Mouse (Mus musculus) testis, adult 2 months (tissue): ENCODE results near the gene Sfswap. TPM values are rescaled to one million over a fixed set of nuclear protein-coding genes. Genes with fewer than 3 reads are reported as not detected.

ENCODE experiments used
- H3K27ac ChIP-seq: fragments of 200-500 bp; 2 replicates; pipeline ENCODE4 v1.5.1; 2012; ENCODE audit warnings: low read depth, low read length; ENCODE audit not compliant: control insufficient read depth, insufficient read depth
- H3K27me3 ChIP-seq: fragments of 200-500 bp; 2 replicates; pipeline ENCODE4 v1.6.1; 2012; ENCODE audit warnings: mild to moderate bottlenecking, low read length, moderate library complexity; ENCODE audit not compliant: control insufficient read depth, insufficient read depth
- H3K36me3 ChIP-seq: fragments of 200-500 bp; 2 replicates; pipeline ENCODE4 v1.6.1; 2012; ENCODE audit warnings: mild to moderate bottlenecking, low read length; ENCODE audit not compliant: control insufficient read depth, insufficient read depth
- H3K4me1 ChIP-seq: fragments of 200-500 bp; 2 replicates; pipeline ENCODE4 v1.6.1; 2012; ENCODE audit warnings: low read length; ENCODE audit not compliant: control insufficient read depth, insufficient read depth
- H3K4me3 ChIP-seq: fragments of 200-500 bp; 2 replicates; pipeline ENCODE4 v1.5.1; 2012; ENCODE audit warnings: low read depth, mild to moderate bottlenecking, low read length, moderate library complexity, mixed read lengths; ENCODE audit not compliant: control insufficient read depth
- CTCF ChIP-seq: fragments of 200-500 bp; IDR thresholded peaks from 2 replicates; pipeline ENCODE4 v1.5.1; 2012; ENCODE audit warnings: low read depth, mild to moderate bottlenecking, inconsistent platforms, low read length, moderate library complexity; ENCODE audit not compliant: control insufficient read depth, insufficient read depth, insufficient replicate concordance
- POLR2A ChIP-seq: fragments of 200-500 bp; IDR thresholded peaks from 2 replicates; pipeline ENCODE4 v1.6.1; 2012; ENCODE audit warnings: low read depth, mild to moderate bottlenecking, inconsistent platforms, low read length, moderate library complexity; ENCODE audit not compliant: control insufficient read depth
- polyA plus RNA-seq: library from polyadenylated mRNA; depleted of rRNA; stranded (reverse); fragments of >200 nt; gene quantifications from 2 replicates; pipeline ENCODE4 v1.2.3, GENCODE M21; 2012

Sfswap gene
- polyA plus RNA-seq, 1 experiment: 34.1 TPM

DNA sequence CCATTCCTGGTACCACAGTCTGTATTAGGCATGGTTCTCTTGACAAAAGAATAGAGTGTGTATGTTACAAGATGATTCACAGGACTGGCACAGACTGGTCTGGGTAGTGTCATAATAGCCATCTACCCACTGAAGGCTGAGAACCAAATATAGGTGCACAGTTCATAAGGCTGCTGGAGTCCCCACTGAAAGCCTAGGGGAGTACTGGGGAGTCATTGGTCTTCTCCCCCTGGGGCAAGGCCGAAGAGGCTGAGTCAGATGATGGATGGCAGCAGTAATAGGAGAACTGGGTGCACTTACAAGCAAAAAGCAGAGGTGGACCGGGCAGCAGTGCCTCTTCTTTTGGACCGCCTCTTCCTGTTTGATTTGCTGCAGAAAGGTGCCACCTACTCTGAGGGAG is 32.7 kb downstream of the Sfswap start:
- TF ChIP-seq CTCF: no peak
- no peak for TF ChIP-seq POLR2A
- no peaks in the 10 kb centered on the region for H3K27me3 ChIP-seq
- no peak overlapping the region for H3K27ac ChIP-seq
- no peak overlapping the region for H3K4me3 ChIP-seq
- no peaks in the 10 kb centered on the region for H3K4me1 ChIP-seq
- no peaks in the 10 kb centered on the region for H3K36me3 ChIP-seq

GRCm38 (mm10) chr5:129534500-129534899 is 33.5 kb downstream of the Sfswap start:
- no peaks in the 10 kb centered on the region for H3K36me3 ChIP-seq
- H3K27ac ChIP-seq: no peak overlapping the region

GRCm38 (mm10) chr5:129535021-129535420 is 34.0 kb downstream of the Sfswap start:
- H3K36me3 ChIP-seq: no peaks in the 10 kb centered on the region

More at GRCm38 (mm10) chr5:129534500-129534899, 33.5 kb downstream of the Sfswap start:
- no peak for TF ChIP-seq POLR2A
- TF ChIP-seq CTCF: no peak
- Histone ChIP-seq H3K4me3 (no peak overlapping the region), H3K4me1 (no peaks in the 10 kb centered on the region), H3K27me3 (no peaks in the 10 kb centered on the region)

DNA sequence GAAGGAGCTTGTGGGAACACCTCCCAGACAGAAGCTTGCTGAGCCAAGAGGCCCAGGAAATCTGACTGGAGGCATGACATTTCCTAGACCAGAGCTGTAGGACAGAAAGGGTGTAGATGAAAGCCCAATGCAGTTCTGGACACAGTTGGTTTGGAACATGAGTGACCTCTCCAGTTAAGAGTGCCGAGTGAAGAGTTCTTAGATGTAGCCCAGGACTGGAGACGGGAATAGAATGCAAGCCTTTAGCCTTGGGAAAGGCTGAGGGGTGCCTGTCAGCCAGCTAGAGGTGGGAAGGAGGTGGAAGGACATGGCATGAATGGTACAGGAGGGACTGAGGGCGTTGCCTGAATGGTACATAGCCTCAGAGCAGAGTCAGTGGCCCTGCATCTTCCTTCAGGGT is 34.4 kb downstream of the Sfswap start:
- no peak for TF ChIP-seq POLR2A
- TF ChIP-seq CTCF: no peak
- no peaks in the 10 kb centered on the region for H3K36me3 ChIP-seq
- no peaks in the 10 kb centered on the region for H3K4me1 ChIP-seq

More at GRCm38 (mm10) chr5:129535021-129535420, 34.0 kb downstream of the Sfswap start:
- H3K27me3 ChIP-seq: no peaks in the 10 kb centered on the region
- H3K4me1 ChIP-seq: no peaks in the 10 kb centered on the region
- no peak for TF ChIP-seq POLR2A
- no peak for TF ChIP-seq CTCF
- H3K27ac ChIP-seq: no peak overlapping the region
- H3K4me3 ChIP-seq: no peak overlapping the region

GRCm38 (mm10) chr5:129538826-129539225 is 37.8 kb downstream of the Sfswap start:
- no peaks in the 10 kb centered on the region; the same call in 1 of the 2 replicates for H3K36me3 ChIP-seq
- H3K27ac ChIP-seq: no peak overlapping the region
- no peaks in the 10 kb centered on the region for H3K27me3 ChIP-seq
- TF ChIP-seq CTCF: no peak
- no peak for TF ChIP-seq POLR2A
- no peak overlapping the region for H3K4me3 ChIP-seq
- H3K4me1 ChIP-seq: no peaks in the 10 kb centered on the region

More for the DNA sequence above, 34.4 kb downstream of the Sfswap start:
- Histone ChIP-seq H3K27ac (no peak overlapping the region), H3K27me3 (no peaks in the 10 kb centered on the region), H3K4me3 (no peak overlapping the region)

DNA sequence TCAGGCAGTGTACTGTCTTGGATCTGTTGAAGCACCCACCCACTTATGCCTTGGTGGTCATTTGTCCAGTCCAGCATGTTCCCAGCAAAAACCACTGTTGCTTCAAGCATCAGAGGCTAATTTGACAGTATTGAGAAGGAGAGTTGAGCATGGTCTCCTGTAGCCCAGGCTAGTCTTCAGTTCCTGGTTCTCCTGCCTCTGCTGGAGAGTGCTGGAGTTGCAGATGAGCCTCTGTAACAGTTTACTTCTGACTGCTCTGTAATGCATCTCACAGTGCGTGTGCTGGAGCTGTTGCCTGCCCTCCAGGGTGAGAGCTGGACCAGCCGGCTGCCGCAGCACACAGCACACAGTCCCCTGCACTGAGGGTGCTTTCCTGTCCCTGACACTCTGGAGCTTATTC is 41.2 kb downstream of the Sfswap start:
- peak; percentile 18; the same call in 1 of the 2 replicates for TF ChIP-seq CTCF
- no peak for TF ChIP-seq POLR2A
- H3K36me3 ChIP-seq: peaks cover 1% of the 10 kb centered on the region; the same call in 1 of the 2 replicates
- H3K27ac ChIP-seq: no peak overlapping the region
- H3K4me1 ChIP-seq: no peaks in the 10 kb centered on the region
- H3K27me3 ChIP-seq: no peaks in the 10 kb centered on the region
- H3K4me3 ChIP-seq: no peak overlapping the region

DNA sequence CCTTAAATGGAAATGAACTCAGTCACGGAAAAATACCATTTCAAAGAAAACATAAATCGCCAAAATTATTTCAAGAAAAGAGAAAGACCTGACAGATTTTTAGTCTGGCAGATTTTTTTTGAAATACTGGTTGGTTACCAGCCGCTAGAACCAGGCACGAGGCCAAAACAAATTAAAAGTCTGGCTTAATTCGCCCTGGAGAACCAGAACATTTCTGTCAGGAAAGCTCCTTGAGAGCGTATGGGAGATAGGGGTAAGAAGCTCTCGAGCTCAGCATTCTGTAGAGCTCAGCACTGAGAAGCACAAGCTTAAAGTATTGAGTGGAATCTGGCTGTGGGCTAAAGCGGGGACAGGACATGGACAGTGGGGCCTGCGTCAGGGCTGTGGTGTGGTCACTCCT is 44.8 kb downstream of the Sfswap start:
- Histone ChIP-seq H3K4me1 (no peaks in the 10 kb centered on the region), H3K27me3 (no peaks in the 10 kb centered on the region), H3K27ac (no peak overlapping the region), H3K36me3 (peaks cover 9% of the 10 kb centered on the region), H3K4me3 (no peak overlapping the region)
- TF ChIP-seq POLR2A: no peak
- no peak for TF ChIP-seq CTCF

DNA sequence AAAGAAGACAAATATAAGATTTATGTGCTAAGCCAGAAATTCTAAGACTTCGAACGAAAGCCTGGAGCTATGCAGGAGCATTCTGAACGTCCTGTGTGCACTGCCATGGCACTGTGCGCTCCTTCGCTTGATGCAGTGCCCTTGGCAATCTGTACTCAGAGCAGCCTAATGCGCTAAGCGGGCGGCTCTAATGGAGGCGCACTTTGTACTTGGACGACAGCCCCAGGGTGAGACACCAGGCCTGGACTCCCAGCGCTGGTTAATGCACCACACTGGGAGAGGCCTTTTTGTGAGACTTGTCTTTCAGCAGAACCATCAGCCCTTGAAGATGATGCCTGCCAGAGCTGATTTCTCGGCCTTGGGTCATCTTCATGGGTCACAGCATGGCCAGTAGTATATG is 48.7 kb downstream of the Sfswap start:
- no peak overlapping the region for H3K27ac ChIP-seq
- TF ChIP-seq POLR2A (no peak), CTCF (no peak)
- no peaks in the 10 kb centered on the region for H3K4me1 ChIP-seq
- H3K36me3 ChIP-seq: peaks cover 15% of the 10 kb centered on the region
- H3K27me3 ChIP-seq: no peaks in the 10 kb centered on the region
- H3K4me3 ChIP-seq: no peak overlapping the region
